Mouse (Mus musculus): ENCODE measurements around the gene Hsd17b2. TPM values are rescaled to one million over a fixed set of nuclear protein-coding genes. Genes with fewer than 3 reads are reported as not detected.

The Hsd17b2 gene
- polyA plus RNA-seq, 1 experiment from 2014 or later = 0.29 TPM

- H3K4me1 ChIP-seq (replicated peaks) = no peaks in the 10 kb centered on the region
- H3K27me3 ChIP-seq = no peaks in the 10 kb centered on the region
- no peak for ATAC-seq (ENCODE audit: low read depth)
- H3K4me2 ChIP-seq = no peak overlapping the region
- H3K9ac ChIP-seq = no peak overlapping the region
- no peaks in the 10 kb centered on the region for H3K9me3 ChIP-seq
- WGBS = 52% methylated on average over 2 of the region's 2 CpGs
- no peak overlapping the region for H3K27ac ChIP-seq (replicated peaks)
- no peaks in the 10 kb centered on the region for H3K36me3 ChIP-seq
- no peak overlapping the region for H3K4me3 ChIP-seq
These were observed 47.7 kb downstream of the Hsd17b2 start for GRCm38 (mm10) chr8:117749436-117749835.

GRCm38 (mm10) chr8:117757900-117758299 lies 56.2 kb downstream of the Hsd17b2 start:
- H3K4me1 ChIP-seq (replicated peaks) = no peaks in the 10 kb centered on the region
- no peak overlapping the region for H3K9ac ChIP-seq
- no peak for ATAC-seq (ENCODE audit: low read depth)
- H3K4me2 ChIP-seq = no peak overlapping the region
- no peaks in the 10 kb centered on the region for H3K9me3 ChIP-seq
- 82% methylated on average over 11 of the region's 11 CpGs for WGBS
- H3K4me3 ChIP-seq = no peak overlapping the region
- H3K36me3 ChIP-seq = no peaks in the 10 kb centered on the region
- H3K27ac ChIP-seq (replicated peaks) = no peak overlapping the region
- H3K27me3 ChIP-seq = no peaks in the 10 kb centered on the region

- H3K4me1 ChIP-seq (replicated peaks) = no peaks in the 10 kb centered on the region
- WGBS = 84% methylated on average over 6 of the region's 6 CpGs
- H3K36me3 ChIP-seq = no peaks in the 10 kb centered on the region
- no peak overlapping the region for H3K4me2 ChIP-seq
- H3K9me3 ChIP-seq = no peaks in the 10 kb centered on the region
- no peak for ATAC-seq (ENCODE audit: low read depth)
- no peak overlapping the region for H3K4me3 ChIP-seq
- no peaks in the 10 kb centered on the region for H3K27me3 ChIP-seq
- no peak overlapping the region for H3K27ac ChIP-seq (replicated peaks)
- H3K9ac ChIP-seq = no peak overlapping the region
These were observed 61.1 kb downstream of the Hsd17b2 start for GRCm38 (mm10) chr8:117762776-117763175.

- no peaks in the 10 kb centered on the region for H3K36me3 ChIP-seq
- H3K4me2 ChIP-seq = no peak overlapping the region
- 85% methylated on average over 4 of the region's 4 CpGs for WGBS
- H3K9me3 ChIP-seq = no peaks in the 10 kb centered on the region
- H3K4me3 ChIP-seq = no peak overlapping the region
- no peak overlapping the region for H3K27ac ChIP-seq (replicated peaks)
- H3K9ac ChIP-seq = no peak overlapping the region
- H3K4me1 ChIP-seq (replicated peaks) = no peaks in the 10 kb centered on the region
- no peaks in the 10 kb centered on the region for H3K27me3 ChIP-seq
- ATAC-seq (ENCODE audit: low read depth) = no peak
These were observed 62.9 kb downstream of the Hsd17b2 start for GRCm38 (mm10) chr8:117764625-117765024.

- Histone ChIP-seq H3K36me3 (no peaks in the 10 kb centered on the region), H3K4me2 (no peak overlapping the region), H3K4me1 (replicated peaks) (no peaks in the 10 kb centered on the region), H3K27ac (replicated peaks) (no peak overlapping the region), H3K4me3 (no peak overlapping the region), H3K9me3 (no peaks in the 10 kb centered on the region), H3K9ac (no peak overlapping the region), H3K27me3 (no peaks in the 10 kb centered on the region)
- whole genome bisulfite sequencing = 93% methylated on average over 5 of the region's 5 CpGs
- no peak for ATAC-seq (ENCODE audit: low read depth)
These were observed 64.2 kb downstream of the Hsd17b2 start for GRCm38 (mm10) chr8:117765947-117766346.

GRCm38 (mm10) chr8:117768971-117769370 lies 67.3 kb downstream of the Hsd17b2 start:
- Histone ChIP-seq H3K4me1 (replicated peaks) (no peaks in the 10 kb centered on the region), H3K36me3 (no peaks in the 10 kb centered on the region), H3K4me3 (no peak overlapping the region), H3K9me3 (no peaks in the 10 kb centered on the region), H3K27me3 (no peaks in the 10 kb centered on the region), H3K9ac (no peak overlapping the region), H3K4me2 (no peak overlapping the region), H3K27ac (replicated peaks) (no peak overlapping the region)
- 91% methylated on average over 7 of the region's 7 CpGs for WGBS
- ATAC-seq (ENCODE audit: low read depth) = no peak

- Histone ChIP-seq H3K4me1 (replicated peaks) (no peaks in the 10 kb centered on the region), H3K4me2 (no peak overlapping the region), H3K9ac (no peak overlapping the region), H3K4me3 (no peak overlapping the region), H3K27ac (replicated peaks) (no peak overlapping the region), H3K27me3 (no peaks in the 10 kb centered on the region), H3K9me3 (no peaks in the 10 kb centered on the region), H3K36me3 (no peaks in the 10 kb centered on the region)
- ATAC-seq (ENCODE audit: low read depth) = no peak
- 85% methylated on average over 9 of the region's 9 CpGs for WGBS
These were observed 69.6 kb downstream of the Hsd17b2 start for GRCm38 (mm10) chr8:117771115-117771836.

GRCm38 (mm10) chr8:117772126-117772525 lies 70.4 kb downstream of the Hsd17b2 start:
- ATAC-seq (ENCODE audit: low read depth) = no peak
- 66% methylated on average over 2 of the region's 2 CpGs for WGBS

GRCm38 (mm10) chr8:117772597-117772996 lies 70.9 kb downstream of the Hsd17b2 start:
- no peak for ATAC-seq (ENCODE audit: low read depth)
- no peak overlapping the region for H3K4me3 ChIP-seq
- no peak overlapping the region for H3K27ac ChIP-seq (replicated peaks)
- H3K9ac ChIP-seq = no peak overlapping the region
- H3K36me3 ChIP-seq = no peaks in the 10 kb centered on the region
- H3K4me1 ChIP-seq (replicated peaks) = no peaks in the 10 kb centered on the region
- H3K27me3 ChIP-seq = no peaks in the 10 kb centered on the region
- H3K9me3 ChIP-seq = no peaks in the 10 kb centered on the region
- no peak overlapping the region for H3K4me2 ChIP-seq
- WGBS = 62% methylated on average over 2 of the region's 2 CpGs

More at GRCm38 (mm10) chr8:117772126-117772525, 70.4 kb downstream of the Hsd17b2 start:
- H3K36me3 ChIP-seq = no peaks in the 10 kb centered on the region
- H3K27me3 ChIP-seq = no peaks in the 10 kb centered on the region
- no peak overlapping the region for H3K4me2 ChIP-seq
- H3K9me3 ChIP-seq = no peaks in the 10 kb centered on the region
- no peaks in the 10 kb centered on the region for H3K4me1 ChIP-seq (replicated peaks)
- no peak overlapping the region for H3K4me3 ChIP-seq
- no peak overlapping the region for H3K9ac ChIP-seq
- no peak overlapping the region for H3K27ac ChIP-seq (replicated peaks)

GRCm38 (mm10) chr8:117775626-117776025 lies 73.9 kb downstream of the Hsd17b2 start:
- Histone ChIP-seq H3K4me1 (replicated peaks) (no peaks in the 10 kb centered on the region), H3K36me3 (no peaks in the 10 kb centered on the region), H3K27ac (replicated peaks) (no peak overlapping the region), H3K9me3 (no peaks in the 10 kb centered on the region), H3K9ac (no peak overlapping the region), H3K4me3 (no peak overlapping the region), H3K27me3 (no peaks in the 10 kb centered on the region), H3K4me2 (no peak overlapping the region)
- WGBS = 41% methylated on average over 10 of the region's 10 CpGs
- no peak for ATAC-seq (ENCODE audit: low read depth)

GRCm38 (mm10) chr8:117776075-117776474 lies 74.4 kb downstream of the Hsd17b2 start:
- 86% methylated on average over 10 of the region's 10 CpGs for WGBS
- Histone ChIP-seq H3K36me3 (no peaks in the 10 kb centered on the region), H3K4me2 (no peak overlapping the region), H3K4me1 (replicated peaks) (no peaks in the 10 kb centered on the region), H3K9ac (no peak overlapping the region), H3K9me3 (no peaks in the 10 kb centered on the region), H3K27ac (replicated peaks) (no peak overlapping the region), H3K4me3 (no peak overlapping the region), H3K27me3 (no peaks in the 10 kb centered on the region)
- no peak for ATAC-seq (ENCODE audit: low read depth)

GRCm38 (mm10) chr8:117778531-117779322 lies 77.0 kb downstream of the Hsd17b2 start:
- Histone ChIP-seq H3K9me3 (no peaks in the 10 kb centered on the region), H3K36me3 (no peaks in the 10 kb centered on the region), H3K4me3 (no peak overlapping the region), H3K27me3 (no peaks in the 10 kb centered on the region), H3K4me2 (no peak overlapping the region), H3K4me1 (replicated peaks) (no peaks in the 10 kb centered on the region), H3K27ac (replicated peaks) (no peak overlapping the region), H3K9ac (no peak overlapping the region)
- 74% methylated on average over 11 of the region's 11 CpGs for WGBS
- no peak for ATAC-seq (ENCODE audit: low read depth)

Measured in neural tube, embryonic 13.5 days (tissue).